Mouse (Mus musculus) limb, embryonic 13.5 days (tissue): ENCODE results near the gene Clnk. TPM values are rescaled to one million over a fixed set of nuclear protein-coding genes. Genes with fewer than 3 reads are reported as not detected.
A peak's percentile ranks its signal among the peaks of the same experiment; 100 is the strongest.

Experiments
- ATAC-seq: fragments of 200-750 bp; cut with Nextera tagmentation; 2 replicates; pipeline ENCODE4 v1.8.0; 2017; ENCODE audit warnings: low read depth, moderate number of reproducible peaks, moderate TSS enrichment; ENCODE audit not compliant: low FRiP score
- H3K27ac ChIP-seq: fragments of 300-500 bp; sonication (generic); 2 replicates; pipeline ENCODE4 v1.5.1; 2015; ENCODE audit warnings: inconsistent platforms, mild to moderate bottlenecking, moderate library complexity
- H3K27me3 ChIP-seq: fragments of 300-500 bp; sonication (generic); 2 replicates; pipeline ENCODE4 v1.6.1; 2015; ENCODE audit warnings: mild to moderate bottlenecking, inconsistent platforms
- H3K36me3 ChIP-seq: fragments of 300-500 bp; sonication (generic); 2 replicates; pipeline ENCODE4 v1.6.1; 2015; ENCODE audit warnings: inconsistent platforms, mild to moderate bottlenecking, moderate library complexity
- H3K4me1 ChIP-seq: fragments of 300-500 bp; sonication (generic); 2 replicates; pipeline ENCODE4 v1.6.1; 2015; ENCODE audit warnings: inconsistent platforms
- H3K4me2 ChIP-seq: fragments of 300-500 bp; sonication (generic); replicated peaks from 2 replicates; pipeline ENCODE4 v1.6.1; 2015; ENCODE audit warnings: inconsistent platforms, mild to moderate bottlenecking, moderate library complexity
- H3K4me3 ChIP-seq: fragments of 300-500 bp; sonication (generic); 2 replicates; pipeline ENCODE4 v1.5.1; 2015; ENCODE audit warnings: moderate library complexity, mild to moderate bottlenecking, inconsistent platforms
- H3K9ac ChIP-seq: fragments of 300-500 bp; sonication (generic); 2 replicates; pipeline ENCODE4 v1.6.1; 2015; ENCODE audit warnings: mild to moderate bottlenecking, inconsistent platforms
- H3K9me3 ChIP-seq: fragments of 300-500 bp; sonication (generic); 2 replicates; pipeline ENCODE4 v1.6.1; 2016; ENCODE audit warnings: inconsistent platforms
- whole genome bisulfite sequencing: fragments of 180-500 bp; shearing (Covaris S2); methylation state at CpG from one replicate; pipeline ENCODE4 v1.1.7; 2015; 5-methylcytosine and 5-hydroxymethylcytosine counted together
- polyA plus RNA-seq: library from polyadenylated mRNA; unstranded; fragments of >200 nt; fragmentation: Nextera tagmentation; extraction: Ambion mirVana; gene quantifications from 2 replicates; pipeline ENCODE4 v1.2.1, GENCODE M21; 2015

Clnk gene
- polyA plus RNA-seq, 1 experiment from 2014 or later = not detected

GRCm38 (mm10) chr5:38844312-38844711 lies 32.3 kb downstream of the Clnk start:
- Histone ChIP-seq H3K4me3 (no peak overlapping the region), H3K27ac (no peak overlapping the region), H3K4me2 (no peak overlapping the region), H3K9me3 (no peaks in the 10 kb centered on the region), H3K36me3 (no peaks in the 10 kb centered on the region), H3K4me1 (peaks cover 2% of the 10 kb centered on the region; the same call in 1 of the 2 replicates), H3K9ac (no peak overlapping the region), H3K27me3 (no peaks in the 10 kb centered on the region)
- no peak; the same call in 1 of the 2 replicates for ATAC-seq
- 57% methylated on average over 2 of the region's 2 CpGs for WGBS

- H3K36me3 ChIP-seq = no peaks in the 10 kb centered on the region
- no peak overlapping the region for H3K4me3 ChIP-seq
- H3K9me3 ChIP-seq = no peaks in the 10 kb centered on the region
- H3K27ac ChIP-seq = no peak overlapping the region
- no peaks in the 10 kb centered on the region for H3K4me1 ChIP-seq
- no peak overlapping the region for H3K4me2 ChIP-seq
- no peak for ATAC-seq
- no peaks in the 10 kb centered on the region for H3K27me3 ChIP-seq
- H3K9ac ChIP-seq = no peak overlapping the region
- WGBS = 100% methylated on average over 1 of the region's 1 CpGs
Observed at GRCm38 (mm10) chr5:38839981-38840380, 36.6 kb downstream of the Clnk start.

- Histone ChIP-seq H3K27me3 (no peaks in the 10 kb centered on the region), H3K36me3 (no peaks in the 10 kb centered on the region), H3K4me1 (no peaks in the 10 kb centered on the region), H3K9me3 (no peaks in the 10 kb centered on the region), H3K4me3 (no peak overlapping the region), H3K27ac (no peak overlapping the region), H3K9ac (no peak overlapping the region), H3K4me2 (no peak overlapping the region)
- ATAC-seq = no peak
- WGBS = 79% methylated on average over 6 of the region's 6 CpGs
Observed at GRCm38 (mm10) chr5:38827310-38827709, 49.3 kb downstream of the Clnk start.

- Histone ChIP-seq H3K27me3 (no peaks in the 10 kb centered on the region), H3K27ac (no peak overlapping the region), H3K4me1 (no peaks in the 10 kb centered on the region), H3K36me3 (no peaks in the 10 kb centered on the region), H3K9me3 (no peaks in the 10 kb centered on the region), H3K9ac (no peak overlapping the region), H3K4me3 (no peak overlapping the region), H3K4me2 (no peak overlapping the region)
- WGBS = 37% methylated on average over 5 of the region's 5 CpGs
- no peak for ATAC-seq
Observed at GRCm38 (mm10) chr5:38826586-38826985, 50.0 kb downstream of the Clnk start.

GRCm38 (mm10) chr5:38824132-38824965 lies 52.3 kb downstream of the Clnk start:
- H3K4me1 ChIP-seq = no peaks in the 10 kb centered on the region
- no peak overlapping the region for H3K9ac ChIP-seq
- WGBS = 51% methylated on average over 14 of the region's 14 CpGs
- no peak overlapping the region for H3K27ac ChIP-seq
- H3K27me3 ChIP-seq = no peaks in the 10 kb centered on the region
- no peak overlapping the region for H3K4me2 ChIP-seq
- no peaks in the 10 kb centered on the region for H3K9me3 ChIP-seq
- no peaks in the 10 kb centered on the region for H3K36me3 ChIP-seq
- no peak for ATAC-seq
- H3K4me3 ChIP-seq = no peak overlapping the region

GRCm38 (mm10) chr5:38813391-38814109 lies 63.1 kb downstream of the Clnk start:
- Histone ChIP-seq H3K36me3 (no peaks in the 10 kb centered on the region), H3K27ac (no peak overlapping the region), H3K27me3 (peaks cover 11% of the 10 kb centered on the region), H3K4me2 (peak overlapping the region; percentile 51), H3K4me1 (peaks cover 24% of the 10 kb centered on the region), H3K4me3 (no peak overlapping the region), H3K9ac (no peak overlapping the region), H3K9me3 (no peaks in the 10 kb centered on the region)
- peak; percentile 46; the same call in 1 of the 2 replicates for ATAC-seq
- WGBS = 11% methylated on average over 9 of the region's 9 CpGs

- Histone ChIP-seq H3K9me3 (no peaks in the 10 kb centered on the region), H3K27me3 (peaks cover 14% of the 10 kb centered on the region), H3K9ac (no peak overlapping the region), H3K4me1 (peaks cover 24% of the 10 kb centered on the region), H3K4me3 (no peak overlapping the region), H3K27ac (peak overlapping the region; percentile 15; the same call in 1 of the 2 replicates), H3K4me2 (peak overlapping the region; percentile 51), H3K36me3 (no peaks in the 10 kb centered on the region)
- 13% methylated on average over 7 of the region's 7 CpGs for WGBS
- peak; percentile 17; the same call in 1 of the 2 replicates for ATAC-seq
Observed at GRCm38 (mm10) chr5:38812916-38813315, 63.7 kb downstream of the Clnk start.

GRCm38 (mm10) chr5:38812386-38812785 lies 64.2 kb downstream of the Clnk start:
- WGBS = 25% methylated on average over 7 of the region's 7 CpGs
- H3K9me3 ChIP-seq = no peaks in the 10 kb centered on the region
- ATAC-seq = no peak
- no peaks in the 10 kb centered on the region for H3K36me3 ChIP-seq
- peaks cover 16% of the 10 kb centered on the region for H3K27me3 ChIP-seq
- peak overlapping the region; percentile 51 for H3K4me2 ChIP-seq
- no peak overlapping the region for H3K9ac ChIP-seq
- H3K4me1 ChIP-seq = peaks cover 24% of the 10 kb centered on the region
- H3K27ac ChIP-seq = no peak overlapping the region
- H3K4me3 ChIP-seq = no peak overlapping the region

- 13% methylated on average over 7 of the region's 7 CpGs for WGBS
- no peak overlapping the region for H3K9ac ChIP-seq
- no peak overlapping the region for H3K27ac ChIP-seq
- peak; percentile 83 for ATAC-seq
- H3K36me3 ChIP-seq = no peaks in the 10 kb centered on the region
- H3K4me1 ChIP-seq = peaks cover 9% of the 10 kb centered on the region; the same call in 1 of the 2 replicates
- H3K9me3 ChIP-seq = no peaks in the 10 kb centered on the region
- peaks cover 13% of the 10 kb centered on the region for H3K27me3 ChIP-seq
- H3K4me2 ChIP-seq = no peak overlapping the region
- no peak overlapping the region for H3K4me3 ChIP-seq
Observed at GRCm38 (mm10) chr5:38798910-38799309, 77.7 kb downstream of the Clnk start.

- no peak for ATAC-seq
- H3K9me3 ChIP-seq = no peaks in the 10 kb centered on the region
- H3K4me1 ChIP-seq = peaks cover 9% of the 10 kb centered on the region; the same call in 1 of the 2 replicates
- peaks cover 17% of the 10 kb centered on the region for H3K27me3 ChIP-seq
- no peak overlapping the region for H3K9ac ChIP-seq
- H3K4me2 ChIP-seq = no peak overlapping the region
- no peak overlapping the region for H3K4me3 ChIP-seq
- no peak overlapping the region for H3K27ac ChIP-seq
- 63% methylated on average over 11 of the region's 11 CpGs for WGBS
- no peaks in the 10 kb centered on the region for H3K36me3 ChIP-seq
Observed at GRCm38 (mm10) chr5:38795139-38795538, 81.5 kb downstream of the Clnk start.

GRCm38 (mm10) chr5:38791116-38791515 lies 85.5 kb downstream of the Clnk start:
- no peak for ATAC-seq
- Histone ChIP-seq H3K4me3 (no peak overlapping the region), H3K27me3 (peaks cover 19% of the 10 kb centered on the region), H3K36me3 (no peaks in the 10 kb centered on the region), H3K4me2 (no peak overlapping the region), H3K9me3 (no peaks in the 10 kb centered on the region), H3K9ac (no peak overlapping the region), H3K27ac (no peak overlapping the region), H3K4me1 (peaks cover 23% of the 10 kb centered on the region)
- 80% methylated on average over 2 of the region's 2 CpGs for WGBS

- Histone ChIP-seq H3K27ac (no peak overlapping the region), H3K4me1 (peaks cover 26% of the 10 kb centered on the region), H3K4me2 (no peak overlapping the region), H3K36me3 (no peaks in the 10 kb centered on the region), H3K27me3 (peaks cover 12% of the 10 kb centered on the region; the same call in 1 of the 2 replicates), H3K4me3 (no peak overlapping the region), H3K9me3 (no peaks in the 10 kb centered on the region), H3K9ac (no peak overlapping the region)
- no peak for ATAC-seq
- WGBS = 89% methylated on average over 5 of the region's 5 CpGs
Observed at GRCm38 (mm10) chr5:38788820-38789219, 87.8 kb downstream of the Clnk start.
